Mouse (Mus musculus): ENCODE measurements around the gene Fgfr2. TPM values are rescaled to one million over a fixed set of nuclear protein-coding genes. Genes with fewer than 3 reads are reported as not detected.
A peak's percentile ranks its signal among the peaks of the same experiment; 100 is the strongest.

Gene Fgfr2
- polyA plus RNA-seq, 1 experiment from 2014 or later = 110 TPM

- H3K27me3 ChIP-seq (replicated peaks; ENCODE audit: insufficient read depth, low read length) = no peaks in the 10 kb centered on the region
- no peak overlapping the region for H3K9ac ChIP-seq (replicated peaks; ENCODE audit: low read depth)
- DNase-seq (ENCODE audit: low spot score) (no peak), ATAC-seq (no peak)
- WGBS = 75% methylated on average over 6 of the region's 6 CpGs
- no peak for TF ChIP-seq EP300 (IDR thresholded peaks at IDR 0.05)
- no peak for TF ChIP-seq CTCF (IDR thresholded peaks at IDR 0.05)
- no peak overlapping the region for H3K4me3 ChIP-seq (ENCODE audit: low read depth, low read length)
- no peaks in the 10 kb centered on the region for H3K9me3 ChIP-seq (ENCODE audit: low read length)
- no peak overlapping the region for H3K4me2 ChIP-seq (replicated peaks; ENCODE audit: low read depth, low read length)
- H3K27ac ChIP-seq (ENCODE audit: low read length) = no peak overlapping the region
- H3K36me3 ChIP-seq (ENCODE audit: insufficient read depth, low read length) = no peaks in the 10 kb centered on the region
- peaks cover 24% of the 10 kb centered on the region; the same call in 1 of the 2 replicates for H3K4me1 ChIP-seq (ENCODE audit: insufficient read depth, low read depth, low read length)
Observed at GRCm38 (mm10) chr7:130653036-130653555, 2470.1 kb downstream of the Fgfr2 start.

GRCm38 (mm10) chr7:130650621-130651020 lies 2472.5 kb downstream of the Fgfr2 start:
- H3K27me3 ChIP-seq (replicated peaks; ENCODE audit: insufficient read depth, low read length) = no peaks in the 10 kb centered on the region
- DNase-seq (ENCODE audit: low spot score) (no peak), ATAC-seq (no peak)
- H3K36me3 ChIP-seq (ENCODE audit: insufficient read depth, low read length) = no peaks in the 10 kb centered on the region
- WGBS = 66% methylated on average over 5 of the region's 5 CpGs
- no peaks in the 10 kb centered on the region for H3K9me3 ChIP-seq (ENCODE audit: low read length)
- peaks cover 31% of the 10 kb centered on the region; the same call in 1 of the 2 replicates for H3K4me1 ChIP-seq (ENCODE audit: insufficient read depth, low read depth, low read length)
- H3K4me3 ChIP-seq (ENCODE audit: low read depth, low read length) = no peak overlapping the region
- no peak overlapping the region for H3K9ac ChIP-seq (replicated peaks; ENCODE audit: low read depth)
- no peak overlapping the region for H3K27ac ChIP-seq (ENCODE audit: low read length)
- H3K4me2 ChIP-seq (replicated peaks; ENCODE audit: low read depth, low read length) = no peak overlapping the region
- no peak for TF ChIP-seq CTCF (IDR thresholded peaks at IDR 0.05)
- no peak for TF ChIP-seq EP300 (IDR thresholded peaks at IDR 0.05)

- no peak for DNase-seq (ENCODE audit: low spot score)
- H3K9ac ChIP-seq (replicated peaks; ENCODE audit: low read depth) = no peak overlapping the region
- H3K4me1 ChIP-seq (ENCODE audit: insufficient read depth, low read depth, low read length) = peaks cover 20% of the 10 kb centered on the region; the same call in 1 of the 2 replicates
Observed at GRCm38 (mm10) chr7:130649257-130649656, 2473.9 kb downstream of the Fgfr2 start.

GRCm38 (mm10) chr7:130648061-130648460 lies 2475.1 kb downstream of the Fgfr2 start:
- Histone ChIP-seq H3K27ac (ENCODE audit: low read length) (peak overlapping the region; percentile 97; the same call in 1 of the 2 replicates), H3K4me1 (ENCODE audit: insufficient read depth, low read depth, low read length) (peaks cover 15% of the 10 kb centered on the region; the same call in 1 of the 2 replicates), H3K4me2 (replicated peaks; ENCODE audit: low read depth, low read length) (peak overlapping the region; percentile 98), H3K4me3 (ENCODE audit: low read depth, low read length) (no peak overlapping the region), H3K9ac (replicated peaks; ENCODE audit: low read depth) (no peak overlapping the region), H3K27me3 (replicated peaks; ENCODE audit: insufficient read depth, low read length) (no peaks in the 10 kb centered on the region), H3K36me3 (ENCODE audit: insufficient read depth, low read length) (no peaks in the 10 kb centered on the region), H3K9me3 (ENCODE audit: low read length) (no peaks in the 10 kb centered on the region)
- DNase-seq (ENCODE audit: low spot score) = peak; percentile 71
- ATAC-seq = no peak
- TF ChIP-seq CTCF (IDR thresholded peaks at IDR 0.05) (no peak), EP300 (IDR thresholded peaks at IDR 0.05) (no peak)
- WGBS = 49% methylated on average over 4 of the region's 4 CpGs

More at GRCm38 (mm10) chr7:130649257-130649656, 2473.9 kb downstream of the Fgfr2 start:
- 34% methylated on average over 7 of the region's 7 CpGs for WGBS
- no peak overlapping the region for H3K4me3 ChIP-seq (ENCODE audit: low read depth, low read length)
- H3K36me3 ChIP-seq (ENCODE audit: insufficient read depth, low read length) = no peaks in the 10 kb centered on the region
- H3K4me2 ChIP-seq (replicated peaks; ENCODE audit: low read depth, low read length) = 0 out of 2 replicates have a peak overlapping the region, but pooled peaks have one; percentile 3
- no peak for ATAC-seq
- TF ChIP-seq CTCF (IDR thresholded peaks at IDR 0.05) (no peak), EP300 (IDR thresholded peaks at IDR 0.05) (no peak)
- no peak overlapping the region for H3K27ac ChIP-seq (ENCODE audit: low read length)
- H3K27me3 ChIP-seq (replicated peaks; ENCODE audit: insufficient read depth, low read length) = no peaks in the 10 kb centered on the region
- no peaks in the 10 kb centered on the region for H3K9me3 ChIP-seq (ENCODE audit: low read length)

GRCm38 (mm10) chr7:130646762-130647139 lies 2476.4 kb downstream of the Fgfr2 start:
- H3K27me3 ChIP-seq (replicated peaks; ENCODE audit: insufficient read depth, low read length) = no peaks in the 10 kb centered on the region
- no peaks in the 10 kb centered on the region for H3K36me3 ChIP-seq (ENCODE audit: insufficient read depth, low read length)
- H3K9me3 ChIP-seq (ENCODE audit: low read length) = no peaks in the 10 kb centered on the region
- H3K4me2 ChIP-seq (replicated peaks; ENCODE audit: low read depth, low read length) = peak overlapping the region; percentile 98
- under 1% methylated on average over 16 of the region's 18 CpGs for WGBS
- TF ChIP-seq EP300 (IDR thresholded peaks at IDR 0.05) (no peak), CTCF (IDR thresholded peaks at IDR 0.05) (no peak)
- DNase-seq (ENCODE audit: low spot score) = peak; percentile 96
- H3K4me3 ChIP-seq (ENCODE audit: low read depth, low read length) = peak overlapping the region; percentile 60
- peak; percentile 76 for ATAC-seq
- peaks cover 20% of the 10 kb centered on the region; the same call in 1 of the 2 replicates for H3K4me1 ChIP-seq (ENCODE audit: insufficient read depth, low read depth, low read length)
- peak overlapping the region; percentile 97 for H3K27ac ChIP-seq (ENCODE audit: low read length)
- H3K9ac ChIP-seq (replicated peaks; ENCODE audit: low read depth) = peak overlapping the region; percentile 88

- ATAC-seq = peak; percentile 90
Observed at GRCm38 (mm10) chr7:130645994-130646761, 2477.0 kb downstream of the Fgfr2 start.

More at GRCm38 (mm10) chr7:130645994-130646761, 2477.0 kb downstream of the Fgfr2 start:
- DNase-seq (ENCODE audit: low spot score) = peak; percentile 94
- Histone ChIP-seq H3K9me3 (ENCODE audit: low read length) (no peaks in the 10 kb centered on the region), H3K4me2 (replicated peaks; ENCODE audit: low read depth, low read length) (peak overlapping the region; percentile 98), H3K4me1 (ENCODE audit: insufficient read depth, low read depth, low read length) (peaks cover 20% of the 10 kb centered on the region; the same call in 1 of the 2 replicates), H3K27me3 (replicated peaks; ENCODE audit: insufficient read depth, low read length) (no peaks in the 10 kb centered on the region), H3K4me3 (ENCODE audit: low read depth, low read length) (peak overlapping the region; percentile 60), H3K9ac (replicated peaks; ENCODE audit: low read depth) (peak overlapping the region; percentile 88), H3K27ac (ENCODE audit: low read length) (peak overlapping the region; percentile 97), H3K36me3 (ENCODE audit: insufficient read depth, low read length) (no peaks in the 10 kb centered on the region)
- WGBS = under 1% methylated on average over 45 of the region's 55 CpGs
- TF ChIP-seq CTCF (IDR thresholded peaks at IDR 0.05) (peak; percentile 35), EP300 (IDR thresholded peaks at IDR 0.05) (no peak)
